9 mouse cellular contexts compared by ENCODE assay signal in genomic region chr6:135364041-135364745, GRCm38 (mm10). TPM values are rescaled to one million over a fixed set of nuclear protein-coding genes. Genes with fewer than 3 reads are reported as not detected.
A peak's percentile ranks its signal among the peaks of the same experiment; 100 is the strongest.
DNase-seq lines count a peak whose midpoint lies in the region; ATAC-seq and TF ChIP-seq lines count a peak whose summit lies in the region.
"Had no signal": no experiment of that assay in that cellular context is flagged by ENCODE, and none has a peak within 500 bp of the region (broad histone marks: within the 10 kb centered on the region; RNA-seq: fewer than 3 reads in every experiment).

No protein-coding gene starts in this region.

- no peak for TF ChIP-seq EP300 in liver, postnatal 0 days (IDR thresholded peaks at IDR 0.05; ENCODE audit: low read depth)

- peak overlapping the region; percentile 23; the same call in 1 of the 2 replicates for H3K4me2 ChIP-seq in liver, postnatal 0 days (ENCODE audit: low read depth, low read length)
- peak overlapping the region; percentile 42 for H3K4me2 ChIP-seq in kidney, embryonic 14.5 days (replicated peaks; ENCODE audit: low read depth, low read length)

- H3K27me3 ChIP-seq in liver, postnatal 0 days (ENCODE audit: insufficient read depth, low read length): no peaks in the 10 kb centered on the region
- no peaks in the 10 kb centered on the region for H3K27me3 ChIP-seq in kidney, embryonic 14.5 days (ENCODE audit: control insufficient read depth, insufficient read depth, low read length)

- no peak for DNase-seq in liver, postnatal 0 days
- no peak for DNase-seq in liver
- DNase-seq in forelimb bud, embryonic 11.5 days (ENCODE audit: low read depth, low spot score): peak; percentile 43
- no peak for DNase-seq in spleen, adult 12 weeks (ENCODE audit: low spot score)
- no peak for DNase-seq in left cerebral cortex, postnatal 10 days (ENCODE audit: extremely low spot score in 1 of 2, low spot score in 2 of 2)
- no peak for DNase-seq in retina, embryonic 14.5 days (ENCODE audit: low spot score)

- 12% methylated on average over 9 of the region's 9 CpGs for WGBS in liver, postnatal 0 days (ENCODE audit: insufficient replicate concordance)
- 23% methylated on average over 9 of the region's 9 CpGs for WGBS in kidney, embryonic 14.5 days

- TF ChIP-seq CTCF in liver, postnatal 0 days (IDR thresholded peaks at IDR 0.05; ENCODE audit: low read depth): no peak

- intact Hi-C loops in left cerebral cortex, postnatal 10 days (cut with DNase I): no loop called here

- no peaks in the 10 kb centered on the region for H3K36me3 ChIP-seq in liver, postnatal 0 days (replicated peaks; ENCODE audit: insufficient read depth, low read length)
- no peaks in the 10 kb centered on the region; the same call in 1 of the 2 replicates for H3K36me3 ChIP-seq in kidney, embryonic 14.5 days (ENCODE audit: control insufficient read depth, insufficient read depth, low read length)

- H3K9ac ChIP-seq in liver, postnatal 0 days (replicated peaks): no peak overlapping the region
- peak overlapping the region; percentile 58; the same call in 1 of the 2 replicates for H3K9ac ChIP-seq in kidney, embryonic 14.5 days (ENCODE audit: low read depth, low read length)

- ATAC-seq in liver, postnatal 0 days: peak; percentile 31; the same call in 1 of the 2 replicates
- no peak; the same call in 1 of the 2 replicates for ATAC-seq in kidney, embryonic 14.5 days (ENCODE audit: low FRiP score, low TSS enrichment)
- peak; percentile 67 for ATAC-seq in monocyte, adult 5-6 weeks (replicated peaks; ENCODE audit: insufficient number of reproducible peaks, low FRiP score, low TSS enrichment, poor library complexity, severe bottlenecking)

- no peak overlapping the region for H3K27ac ChIP-seq in liver, postnatal 0 days (ENCODE audit: low read depth)
- H3K27ac ChIP-seq in kidney, embryonic 14.5 days (ENCODE audit: low read depth, low read length): peak overlapping the region; percentile 78

- H3K4me1 ChIP-seq in liver, postnatal 0 days (ENCODE audit: insufficient read depth): peaks cover 15% of the 10 kb centered on the region
- peaks cover 28% of the 10 kb centered on the region; the same call in 1 of the 2 replicates for H3K4me1 ChIP-seq in kidney, embryonic 14.5 days (ENCODE audit: control insufficient read depth, insufficient read depth, low read length)

- H3K4me3 ChIP-seq in liver, postnatal 0 days (ENCODE audit: low read depth, low read length): no peak overlapping the region
- H3K4me3 ChIP-seq in kidney, embryonic 14.5 days (ENCODE audit: low read length): peak overlapping the region; percentile 29

- no peaks in the 10 kb centered on the region for H3K9me3 ChIP-seq in liver, postnatal 0 days (ENCODE audit: low read length)
- H3K9me3 ChIP-seq in kidney, embryonic 14.5 days (ENCODE audit: control insufficient read depth, low read length): no peaks in the 10 kb centered on the region

RNA-seq across cellular contexts. Expression of gene Emp1, which starts 1.8 kb away (rescaled TPM):
- 1.2 TPM in 2 replicates for polyA plus RNA-seq in liver, postnatal 0 days (2015; fragmentation: Nextera tagmentation; extraction: Ambion mirVana)
- 14.0 and 23.7 TPM in 2 replicates for polyA plus RNA-seq in kidney, embryonic 14.5 days (2014; fragmentation: Nextera tagmentation; extraction: Ambion mirVana)
- 4.6 to 6.1 TPM (median 5.9 TPM) in 3 replicates for total RNA-seq in monocyte, adult 5-6 weeks (2017)
- 1 to 10 TPM; 3.0 to 4.4 TPM for total RNA-seq in left cerebral cortex, postnatal 10 days (2021)

RNA-seq across cellular contexts. Expression of gene Pbp2, which starts 54.0 kb away (rescaled TPM):
- polyA plus RNA-seq in liver, postnatal 0 days (2015; fragmentation: Nextera tagmentation; extraction: Ambion mirVana): not detected in 2 replicates
- polyA plus RNA-seq in kidney, embryonic 14.5 days (2014; fragmentation: Nextera tagmentation; extraction: Ambion mirVana): 0.30 and 0.50 TPM in 2 replicates
- 0.49 TPM in 1 of 3 replicates, not detected in the others for total RNA-seq in monocyte, adult 5-6 weeks (2017)
- total RNA-seq in left cerebral cortex, postnatal 10 days (2021): not detected
- polyA plus RNA-seq: spleen, adult 2 months had no signal
